Mouse (Mus musculus) gonadal fat pad, adult 2 months (tissue): ENCODE measurements around the gene Nfatc2. TPM values are rescaled to one million over a fixed set of nuclear protein-coding genes. Genes with fewer than 3 reads are reported as not detected.

Experiments used
- DNase-seq: peaks from one replicate; pipeline ENCODE4 v3.0.0-alpha.2; 2012; ENCODE audit warnings: low read depth
- polyA plus RNA-seq: library from polyadenylated mRNA; depleted of rRNA; stranded (reverse); fragments of >200 nt; gene quantifications from 2 replicates; pipeline ENCODE4 v1.2.3, GENCODE M21; 2012

The Nfatc2 gene
- polyA plus RNA-seq, 1 experiment = 1.9 TPM

GRCm38 (mm10) chr2:168489953-168490352 lies 111.5 kb downstream of the Nfatc2 start:
- DNase-seq = no peak

- no peak for DNase-seq
Observed at GRCm38 (mm10) chr2:168488158-168488925, 113.1 kb downstream of the Nfatc2 start.

GRCm38 (mm10) chr2:168481121-168481520 lies 120.3 kb downstream of the Nfatc2 start:
- DNase-seq = no peak

GRCm38 (mm10) chr2:168480692-168481091 lies 120.8 kb downstream of the Nfatc2 start:
- DNase-seq = no peak

GRCm38 (mm10) chr2:168479930-168480329 lies 121.5 kb downstream of the Nfatc2 start:
- no peak for DNase-seq

- no peak for DNase-seq
Observed at GRCm38 (mm10) chr2:168478431-168478830, 123.0 kb downstream of the Nfatc2 start.

GRCm38 (mm10) chr2:168473496-168473895 lies 128.0 kb downstream of the Nfatc2 start:
- DNase-seq = no peak

GRCm38 (mm10) chr2:168472899-168473298 lies 128.6 kb downstream of the Nfatc2 start:
- DNase-seq = no peak

GRCm38 (mm10) chr2:168469032-168469431 lies 132.4 kb downstream of the Nfatc2 start:
- no peak for DNase-seq

GRCm38 (mm10) chr2:168467166-168467565 lies 134.3 kb downstream of the Nfatc2 start:
- no peak for DNase-seq

- DNase-seq = no peak
Observed at GRCm38 (mm10) chr2:168466066-168466465, 135.4 kb downstream of the Nfatc2 start.

GRCm38 (mm10) chr2:168465646-168466045 lies 135.8 kb downstream of the Nfatc2 start:
- DNase-seq = no peak

- DNase-seq = no peak
Observed at GRCm38 (mm10) chr2:168461865-168462264, 139.6 kb downstream of the Nfatc2 start.

GRCm38 (mm10) chr2:168459627-168460026 lies 141.8 kb downstream of the Nfatc2 start:
- no peak for DNase-seq

GRCm38 (mm10) chr2:168458583-168458982 lies 142.9 kb downstream of the Nfatc2 start:
- DNase-seq = no peak

GRCm38 (mm10) chr2:168451714-168452708 lies 149.4 kb downstream of the Nfatc2 start:
- no peak for DNase-seq

GRCm38 (mm10) chr2:168450977-168451376 lies 150.5 kb downstream of the Nfatc2 start:
- no peak for DNase-seq

- DNase-seq = no peak
Observed at GRCm38 (mm10) chr2:168448054-168448453, 153.4 kb downstream of the Nfatc2 start.

GRCm38 (mm10) chr2:168447601-168448000 lies 153.9 kb downstream of the Nfatc2 start:
- no peak for DNase-seq

GRCm38 (mm10) chr2:168445211-168445810 lies 156.1 kb downstream of the Nfatc2 start:
- no peak for DNase-seq

GRCm38 (mm10) chr2:168444126-168444525 lies 157.3 kb downstream of the Nfatc2 start:
- no peak for DNase-seq

- DNase-seq = no peak
Observed at GRCm38 (mm10) chr2:168441494-168441893, 160.0 kb downstream of the Nfatc2 start.
